Mouse (Mus musculus) layer of hippocampus, postnatal 14 days (tissue): ENCODE measurements around the gene Per3. TPM values are rescaled to one million over a fixed set of nuclear protein-coding genes. Genes with fewer than 3 reads are reported as not detected.

ENCODE experiments used
- DNase-seq, 2 experiments: peaks; one replicate each; pipeline ENCODE4 v3.0.0; 2021 to 2022; ENCODE audit warnings: low spot score in 2 of 2, mixed read lengths in 1 of 2
- long read RNA-seq, 2 experiments: library from polyadenylated mRNA; stranded (forward); transcript quantifications; one replicate each; pipeline ENCODE4 v2.0.0; 2021
- total RNA-seq, 2 experiments: library from RNA; stranded (reverse); gene quantifications; 2 replicates each; pipeline ENCODE4 v1.2.3; 2021

The Per3 gene
- 10 to 100 TPM; 18.7 to 18.9 TPM for total RNA-seq
- long read RNA-seq, experiment 1, partial matches to known transcripts, result 1 of 5 reads
- long read RNA-seq, experiment 1, other reads (novel, unspliced or antisense), result 4 of 5 reads
- long read RNA-seq, experiment 2, partial matches to known transcripts, result 4 of 6 reads
- long read RNA-seq, experiment 2, other reads (novel, unspliced or antisense), result 2 of 6 reads

GRCm38 (mm10) chr4:151044037-151044943 is at the start of gene Per3:
Gene Per3, minus strand, starts transcription at chr4:151044665.
- DNase-seq, result peak; percentile 96 to 98

GRCm38 (mm10) chr4:151089270-151089669 is 44.8 kb upstream of the Per3 start, which contains the start of gene Gm13090:
Gene Gm13090, plus strand, starts transcription at chr4:151089570.
- DNase-seq, result no peak

GRCm38 (mm10) chr4:151088819-151089218 is 44.4 kb upstream of the Per3 start:
- DNase-seq, result no peak

GRCm38 (mm10) chr4:151087358-151087757 is 42.9 kb upstream of the Per3 start:
- no peak for DNase-seq

GRCm38 (mm10) chr4:151083027-151083426 is 38.6 kb upstream of the Per3 start:
- no peak for DNase-seq

GRCm38 (mm10) chr4:151081977-151082376 is 37.5 kb upstream of the Per3 start:
- no peak for DNase-seq

- no peak for DNase-seq
These were observed 36.9 kb upstream of the Per3 start for GRCm38 (mm10) chr4:151081355-151081754.

GRCm38 (mm10) chr4:151074817-151075216 is 30.4 kb upstream of the Per3 start:
- no peak for DNase-seq

GRCm38 (mm10) chr4:151073108-151073744 is 28.8 kb upstream of the Per3 start:
- DNase-seq, result peak; percentile 79 to 89

- DNase-seq, result no peak
These were observed 26.5 kb upstream of the Per3 start for GRCm38 (mm10) chr4:151070962-151071361.

- DNase-seq, result no peak
These were observed 24.3 kb upstream of the Per3 start for GRCm38 (mm10) chr4:151068751-151069150.

- no peak for DNase-seq
These were observed 15.1 kb upstream of the Per3 start for GRCm38 (mm10) chr4:151059566-151059965.

- no peak for DNase-seq
These were observed 14.2 kb upstream of the Per3 start for GRCm38 (mm10) chr4:151058634-151059033.

- DNase-seq, result peak; percentile 98 to 99
These were observed 13.2 kb upstream of the Per3 start, which contains the start of gene Vamp3 for GRCm38 (mm10) chr4:151057347-151058321. Gene Vamp3, minus strand, starts transcription at chr4:151057963.

- DNase-seq, result no peak
These were observed 6.7 kb upstream of the Per3 start for GRCm38 (mm10) chr4:151051162-151051561.

GRCm38 (mm10) chr4:151046524-151046923 is 2.1 kb upstream of the Per3 start:
- DNase-seq, result no peak

GRCm38 (mm10) chr4:151044944-151045570 is 592 bp upstream of the Per3 start:
- peak in 1 of 2 experiments; percentile 57 for DNase-seq

- DNase-seq, result no peak
These were observed 1.2 kb downstream of the Per3 start for GRCm38 (mm10) chr4:151043281-151043680.

- no peak for DNase-seq
These were observed 3.0 kb downstream of the Per3 start for GRCm38 (mm10) chr4:151041506-151041905.

- no peak for DNase-seq
These were observed 6.7 kb downstream of the Per3 start for GRCm38 (mm10) chr4:151037800-151038199.
